Mouse (Mus musculus): Measurements from ENCODE around the gene Itga3.

Gene Itga3

GRCm38 (mm10) chr11:95076536-95077111, at the start of gene Itga3:
Gene Itga3, minus strand, starts transcription at chr11:95076801.
- DNase-seq (ENCODE audit: low spot score): no peak

GRCm38 (mm10) chr11:95125366-95125948, 48.9 kb upstream of the Itga3 start:
- DNase-seq (ENCODE audit: low spot score): no peak

- no peak for DNase-seq (ENCODE audit: low spot score)
Observed at GRCm38 (mm10) chr11:95122100-95122489, 45.5 kb upstream of the Itga3 start.

GRCm38 (mm10) chr11:95121161-95122099, 44.8 kb upstream of the Itga3 start:
- no peak for DNase-seq (ENCODE audit: low spot score)

DNA sequence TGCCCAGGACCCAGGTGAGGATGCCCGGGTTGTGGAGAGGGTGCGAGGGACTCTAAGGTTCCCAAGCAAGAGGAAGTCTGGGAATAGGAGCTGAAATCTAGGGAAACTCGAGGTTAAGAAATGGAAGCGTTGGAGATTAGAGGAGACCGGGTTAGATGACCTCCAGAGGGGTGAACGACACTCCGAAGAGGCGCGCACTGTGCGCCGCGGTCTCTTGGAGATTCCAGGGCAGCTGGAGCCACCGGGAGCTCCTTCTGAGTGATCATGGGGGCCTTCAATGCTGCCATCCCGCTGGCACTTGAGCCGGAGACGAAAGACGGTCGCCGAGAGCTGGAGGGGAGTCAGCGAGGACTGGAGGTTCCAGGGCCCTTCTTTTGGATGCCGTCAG, 44.0 kb upstream of the Itga3 start:
- no peak for DNase-seq (ENCODE audit: low spot score)

DNA sequence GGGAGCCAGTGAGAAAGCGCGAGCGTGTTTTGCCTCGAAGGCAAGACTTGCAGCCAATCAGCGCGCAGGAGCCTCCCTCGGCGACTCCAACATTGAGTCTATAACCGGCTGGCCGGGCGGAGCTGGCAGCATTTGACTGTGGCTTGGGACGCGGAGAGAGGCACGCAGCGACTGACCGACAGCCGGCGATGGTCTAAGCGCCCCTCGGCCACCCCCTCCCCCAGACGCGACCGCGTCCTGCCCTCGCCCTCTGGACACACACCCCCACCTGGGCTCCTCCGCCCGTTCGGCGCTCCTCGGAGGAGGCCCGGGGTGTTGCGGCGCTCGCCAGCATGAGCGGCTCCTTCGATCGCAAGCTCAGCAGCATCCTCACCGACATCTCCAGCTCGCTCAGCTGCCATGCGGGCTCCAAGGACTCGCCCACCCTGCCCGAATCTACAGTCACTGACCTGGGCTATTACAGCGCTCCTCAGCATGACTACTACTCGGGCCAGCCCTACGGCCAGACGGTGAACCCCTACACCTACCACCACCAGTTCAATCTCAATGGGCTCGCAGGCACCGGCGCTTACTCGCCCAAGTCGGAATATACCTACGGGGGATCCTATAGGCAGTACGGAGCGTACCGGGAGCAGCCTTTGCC, 43.5 kb upstream of the Itga3 start, which contains the start of gene Dlx3:
Gene Dlx3, plus strand, starts transcription at position 130 of the 643 bp plus-strand sequence.
- DNase-seq (ENCODE audit: low spot score): no peak

GRCm38 (mm10) chr11:95118505-95118904, 41.9 kb upstream of the Itga3 start:
- peak; percentile 51 for DNase-seq (ENCODE audit: low spot score)

DNA sequence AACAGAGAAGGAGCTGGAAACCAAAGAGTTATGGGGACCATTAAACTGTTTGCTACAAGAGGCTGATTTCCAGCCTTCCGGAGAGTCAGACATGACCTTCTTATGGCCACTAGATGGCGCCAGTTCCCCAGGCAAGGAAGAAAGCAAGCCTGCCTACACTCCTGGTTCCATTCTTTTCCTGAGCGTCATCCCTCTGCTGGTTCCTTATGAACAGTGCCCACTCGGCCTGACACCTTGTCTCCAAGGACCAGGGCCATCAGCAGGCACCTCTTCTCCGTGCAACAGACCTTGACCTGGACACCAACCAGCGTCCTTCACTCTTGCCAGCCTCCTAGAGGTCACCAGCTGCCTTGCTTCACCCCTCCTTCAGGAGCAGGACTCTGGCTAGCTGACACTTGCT, 40.4 kb upstream of the Itga3 start:
- no peak for DNase-seq (ENCODE audit: low spot score)

- DNase-seq (ENCODE audit: low spot score): no peak
Observed at GRCm38 (mm10) chr11:95110081-95110480, 33.5 kb upstream of the Itga3 start.

DNA sequence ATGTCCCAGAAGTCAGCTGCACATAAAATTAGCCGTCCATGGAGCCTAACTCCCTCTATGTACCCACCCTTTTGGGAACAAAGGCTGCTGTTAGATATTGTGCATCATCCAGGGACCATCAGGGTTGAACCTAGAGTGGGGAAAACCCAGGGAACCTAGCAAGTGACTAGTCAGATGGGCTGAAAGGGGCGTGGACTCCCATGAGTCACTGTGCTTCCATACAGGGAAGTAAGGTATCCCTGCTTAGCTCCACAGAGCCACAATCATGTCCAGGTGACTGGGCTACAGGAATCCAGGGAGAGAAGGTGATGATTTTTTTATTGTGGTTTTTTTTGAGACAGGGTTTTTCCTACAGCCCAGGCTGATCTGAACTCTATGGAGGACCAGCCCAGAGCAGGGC, 32.4 kb upstream of the Itga3 start:
- no peak for DNase-seq (ENCODE audit: low spot score)

DNA sequence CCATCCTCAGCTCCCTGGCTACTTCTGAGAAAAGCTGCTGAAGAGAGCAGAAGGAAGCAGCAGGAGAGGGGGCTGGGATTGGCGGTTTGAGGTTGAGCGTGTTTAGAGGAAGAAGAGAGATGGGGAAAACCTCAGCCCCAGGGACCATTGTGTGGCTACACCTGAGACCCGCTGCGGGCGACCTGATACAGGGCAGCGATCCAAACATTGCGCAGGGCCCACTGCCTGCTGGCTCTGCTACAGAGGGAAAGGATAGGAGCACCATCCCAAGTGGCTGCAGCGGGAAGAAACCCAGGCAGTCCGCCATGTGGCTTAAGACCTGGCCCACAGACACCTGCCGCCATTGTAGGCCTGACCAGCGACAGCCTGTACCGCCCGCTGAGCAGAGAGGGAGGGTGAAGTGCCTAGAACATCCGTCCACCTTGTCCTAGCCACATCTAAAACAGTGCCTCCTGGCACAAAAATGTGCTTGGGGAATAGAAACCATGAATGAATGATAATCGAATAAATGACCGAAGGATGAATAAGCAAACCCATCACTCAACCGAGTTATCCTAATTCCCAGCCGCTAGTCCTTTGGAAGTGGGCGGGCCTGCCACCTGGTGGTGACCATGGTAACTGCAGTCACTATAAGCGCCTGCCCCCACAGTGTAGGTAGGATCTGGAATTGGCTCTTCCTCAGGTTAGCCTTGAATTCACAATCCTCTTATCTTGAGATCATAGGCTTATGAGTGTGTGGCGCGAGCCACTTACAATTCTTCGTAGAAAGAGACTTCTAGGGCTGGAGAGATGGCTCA, 30.0 kb upstream of the Itga3 start:
- DNase-seq (ENCODE audit: low spot score): peak; percentile 49

GRCm38 (mm10) chr11:95105274-95105874, 28.8 kb upstream of the Itga3 start:
- DNase-seq (ENCODE audit: low spot score): no peak

GRCm38 (mm10) chr11:95104266-95104665, 27.7 kb upstream of the Itga3 start:
- DNase-seq (ENCODE audit: low spot score): no peak

DNA sequence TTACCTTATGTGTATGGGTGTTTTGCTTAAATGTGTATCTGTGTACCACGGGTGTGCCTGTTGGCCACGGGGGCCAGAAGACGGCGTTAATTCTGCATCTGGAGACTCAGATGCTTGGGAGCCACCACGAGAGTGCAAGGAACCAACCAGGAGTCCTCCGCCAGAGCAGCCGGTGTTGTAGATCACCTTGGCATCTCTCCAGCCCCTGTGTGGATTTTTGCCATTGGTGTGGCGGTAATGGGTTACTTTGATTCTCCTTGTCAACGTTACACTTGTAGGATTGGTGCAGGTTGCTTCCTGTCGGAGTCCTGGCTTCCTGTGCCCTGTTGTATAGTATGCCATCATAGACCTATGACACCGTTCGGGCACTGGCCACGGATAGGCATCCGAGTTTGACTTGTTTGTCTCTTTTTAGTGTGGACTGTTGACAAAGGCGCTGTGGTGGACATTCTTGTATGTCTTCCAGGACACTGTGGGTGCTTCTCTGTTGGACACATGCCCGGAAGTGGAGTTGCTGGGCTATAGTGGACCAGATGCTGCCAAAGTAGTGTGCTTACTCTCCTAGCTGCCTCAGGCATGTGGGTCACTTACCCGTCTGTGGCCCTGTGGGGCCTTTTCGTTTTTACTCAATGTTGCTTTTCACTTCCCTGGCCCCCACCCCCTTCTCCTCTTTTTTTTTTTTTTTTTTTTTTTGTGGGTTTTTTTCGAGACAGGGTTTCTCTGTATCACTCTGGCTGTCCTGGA, 25.7 kb upstream of the Itga3 start:
- DNase-seq (ENCODE audit: low spot score): no peak

DNA sequence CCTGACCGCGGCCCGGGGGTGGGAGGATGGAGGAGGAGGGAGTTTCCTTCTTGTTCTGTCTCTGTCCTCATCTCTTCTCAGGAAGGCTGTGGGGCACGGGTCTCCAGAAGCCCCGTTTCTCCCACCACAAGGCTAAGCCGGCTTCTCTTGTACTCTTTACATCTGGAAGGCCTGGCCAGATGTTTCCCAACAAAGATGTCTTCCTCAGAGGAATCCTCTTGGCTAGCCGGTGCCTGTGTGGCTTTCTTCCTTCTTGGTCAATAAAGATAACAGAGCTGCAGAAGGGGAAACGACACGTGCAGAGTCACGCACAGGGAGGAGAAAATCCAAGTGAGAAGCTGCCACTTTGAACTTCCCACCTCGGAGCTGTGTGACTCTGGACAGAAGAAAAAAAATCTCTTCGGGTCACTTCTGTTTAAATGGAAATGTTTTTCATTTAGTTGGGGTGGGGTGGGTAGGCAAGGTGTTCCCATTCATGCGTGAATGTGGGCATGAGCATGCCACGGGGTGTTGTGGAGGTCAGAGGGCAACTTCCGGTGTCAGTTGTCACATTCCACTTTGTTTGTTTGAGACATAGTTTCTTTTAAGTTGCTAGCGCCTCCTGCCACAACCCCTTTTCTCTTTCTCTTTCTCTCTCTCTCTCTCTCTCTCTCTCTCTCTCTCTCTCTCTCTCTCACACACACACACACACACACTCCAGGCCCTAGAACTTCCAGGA, 24.6 kb upstream of the Itga3 start:
- no peak for DNase-seq (ENCODE audit: low spot score)

DNA sequence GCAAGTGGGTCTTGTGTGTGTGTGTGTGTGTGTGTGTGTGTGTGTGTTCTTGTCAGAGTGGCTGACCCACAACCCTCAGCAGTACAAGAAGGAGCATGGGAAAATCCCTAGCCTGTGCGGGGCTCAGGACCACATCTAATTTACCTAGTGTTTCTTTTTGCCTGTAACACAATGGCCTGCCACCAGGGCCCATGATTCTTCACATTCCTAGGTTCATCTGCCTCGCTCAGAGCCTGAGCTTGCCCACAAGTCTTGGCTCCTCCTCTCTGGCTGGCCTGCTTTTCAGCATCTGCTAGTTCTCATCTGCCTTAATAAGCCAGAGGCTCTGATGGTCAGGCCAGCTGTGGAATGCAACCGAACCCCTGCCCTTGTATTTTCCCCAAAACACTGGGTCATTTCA, 23.8 kb upstream of the Itga3 start:
- no peak for DNase-seq (ENCODE audit: low spot score)

- no peak for DNase-seq (ENCODE audit: low spot score)
Observed at GRCm38 (mm10) chr11:95098346-95099095, 21.9 kb upstream of the Itga3 start.

- DNase-seq (ENCODE audit: low spot score): no peak
Observed at GRCm38 (mm10) chr11:95097889-95098288, 21.3 kb upstream of the Itga3 start.

All from urinary bladder, postnatal 10 days (tissue).